Mouse (Mus musculus): ENCODE results near the gene Gper1.

The Gper1 gene

GRCm38 (mm10) chr5:139445258-139445657 is 22.3 kb downstream of the Gper1 start:
- DNase-seq (ENCODE audit: low spot score) = no peak

GRCm38 (mm10) chr5:139448025-139448424 is 25.1 kb downstream of the Gper1 start:
- no peak for DNase-seq (ENCODE audit: low spot score)

GRCm38 (mm10) chr5:139449161-139449791 is 26.3 kb downstream of the Gper1 start:
- no peak for DNase-seq (ENCODE audit: low spot score)

GRCm38 (mm10) chr5:139449926-139450325 is 27.0 kb downstream of the Gper1 start:
- no peak for DNase-seq (ENCODE audit: low spot score)

- no peak for DNase-seq (ENCODE audit: low spot score)
These were observed 30.1 kb downstream of the Gper1 start for GRCm38 (mm10) chr5:139453031-139453430.

GRCm38 (mm10) chr5:139455166-139455565 is 32.2 kb downstream of the Gper1 start:
- DNase-seq (ENCODE audit: low spot score) = no peak

- DNase-seq (ENCODE audit: low spot score) = no peak
These were observed 34.3 kb downstream of the Gper1 start for GRCm38 (mm10) chr5:139457241-139457640.

GRCm38 (mm10) chr5:139459938-139460337 is 37.0 kb downstream of the Gper1 start:
- DNase-seq (ENCODE audit: low spot score) = no peak

GRCm38 (mm10) chr5:139460384-139461067 is 37.6 kb downstream of the Gper1 start, which contains the start of gene 3110082I17Rik:
Gene 3110082I17Rik, minus strand, starts transcription at chr5:139460527.
- DNase-seq (ENCODE audit: low spot score) = peak; percentile 97

- no peak for DNase-seq (ENCODE audit: low spot score)
These were observed 41.9 kb downstream of the Gper1 start for GRCm38 (mm10) chr5:139464874-139465273.

GRCm38 (mm10) chr5:139466373-139466772 is 43.4 kb downstream of the Gper1 start:
- no peak for DNase-seq (ENCODE audit: low spot score)

- DNase-seq (ENCODE audit: low spot score) = no peak
These were observed 43.9 kb downstream of the Gper1 start for GRCm38 (mm10) chr5:139466801-139467200.

- no peak for DNase-seq (ENCODE audit: low spot score)
These were observed 45.0 kb downstream of the Gper1 start for GRCm38 (mm10) chr5:139467998-139468397.

GRCm38 (mm10) chr5:139474741-139475140 is 51.8 kb downstream of the Gper1 start:
- no peak for DNase-seq (ENCODE audit: low spot score)
